Mouse (Mus musculus) forebrain, embryonic 14.5 days (tissue): ENCODE results near the gene Hyal1. TPM values are rescaled to one million over a fixed set of nuclear protein-coding genes. Genes with fewer than 3 reads are reported as not detected.

Source experiments
- ATAC-seq: fragments of 200-750 bp; cut with Nextera tagmentation; 2 replicates; pipeline ENCODE4 v1.8.0; 2017; ENCODE audit warnings: mild to moderate bottlenecking, moderate library complexity
- DNase-seq: peaks from one replicate; pipeline ENCODE4 v3.0.0-alpha.2; 2015; ENCODE audit warnings: low spot score
- H3K27ac ChIP-seq: fragments of 300-500 bp; sonication (generic); 2 replicates; pipeline ENCODE4 v1.5.1; 2014; ENCODE audit warnings: low read depth, mild to moderate bottlenecking, control low read depth, low read length, moderate library complexity
- H3K27me3 ChIP-seq: fragments of 300-500 bp; sonication (generic); replicated peaks from 2 replicates; pipeline ENCODE4 v1.6.1; 2014; ENCODE audit warnings: low read length, control low read depth, mixed read lengths; ENCODE audit not compliant: control insufficient read depth, insufficient read depth
- H3K36me3 ChIP-seq: fragments of 300-500 bp; sonication (generic); 2 replicates; pipeline ENCODE4 v1.6.1; 2014; ENCODE audit warnings: low read length, control low read depth; ENCODE audit not compliant: control insufficient read depth, insufficient read depth
- H3K4me1 ChIP-seq: fragments of 300-500 bp; sonication (generic); 2 replicates; pipeline ENCODE4 v1.6.1; 2014; ENCODE audit warnings: antibody characterized with exemption, low read length, control low read depth; ENCODE audit not compliant: control insufficient read depth, insufficient read depth
- H3K4me2 ChIP-seq: fragments of 300-500 bp; sonication (generic); 2 replicates; pipeline ENCODE4 v1.6.1; 2014; ENCODE audit warnings: mild to moderate bottlenecking, control low read depth, low read length
- H3K4me3 ChIP-seq: fragments of 300-500 bp; sonication (generic); 2 replicates; pipeline ENCODE4 v1.5.1; 2014; ENCODE audit warnings: low read depth, low read length, control low read depth
- H3K9ac ChIP-seq: fragments of 300-500 bp; sonication (generic); 2 replicates; pipeline ENCODE4 v1.6.1; 2014; ENCODE audit warnings: mild to moderate bottlenecking, low read length, control low read depth, moderate library complexity
- H3K9me3 ChIP-seq: fragments of 300-500 bp; sonication (generic); replicated peaks from 2 replicates; pipeline ENCODE4 v1.6.1; 2016; ENCODE audit warnings: low read length, control low read depth, mixed read lengths; ENCODE audit not compliant: control insufficient read depth
- WGBS: fragments of 180-500 bp; shearing (Covaris S2); extraction: QIAGEN DNeasy Blood & Tissue Kit; methylation state at CpG from one replicate; pipeline ENCODE4 v1.1.7; 2014; 5-methylcytosine and 5-hydroxymethylcytosine counted together
- polyA plus RNA-seq: library from polyadenylated mRNA; unstranded; fragments of >200 nt; fragmentation: Nextera tagmentation; extraction: Ambion mirVana; gene quantifications from 2 replicates; pipeline ENCODE4 v1.2.1, GENCODE M21; 2014

Hyal1 gene
- polyA plus RNA-seq, 1 experiment from 2014 or later: 2.6 TPM

DNA sequence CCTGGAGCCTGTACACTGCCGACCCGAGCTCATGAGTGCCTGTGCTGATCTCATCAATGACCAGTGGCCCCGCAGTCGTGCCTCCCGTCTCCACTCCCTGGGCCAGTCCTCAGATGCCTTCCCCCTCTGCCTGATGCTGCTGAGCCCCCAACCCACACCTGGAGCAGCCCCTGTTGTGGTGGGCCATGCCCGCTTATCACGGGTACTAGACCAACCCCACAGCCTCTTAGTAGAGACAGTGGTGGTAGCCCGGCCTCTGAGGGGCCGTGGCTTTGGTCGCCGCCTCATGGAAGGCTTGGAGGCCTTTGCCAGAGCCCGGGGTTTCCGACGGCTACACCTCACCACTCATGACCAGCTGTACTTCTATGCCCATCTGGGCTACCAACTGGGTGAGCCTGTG lies 6.4 kb downstream of the Hyal1 start:
- DNase-seq (no peak), ATAC-seq (no peak)
- Histone ChIP-seq H3K27ac (no peak overlapping the region), H3K27me3 (no peaks in the 10 kb centered on the region), H3K9ac (no peak overlapping the region), H3K9me3 (no peaks in the 10 kb centered on the region), H3K4me2 (no peak overlapping the region), H3K36me3 (peaks cover 11% of the 10 kb centered on the region; the same call in 1 of the 2 replicates), H3K4me3 (no peak overlapping the region), H3K4me1 (peaks cover 15% of the 10 kb centered on the region)
- WGBS: 90% methylated on average over 14 of the region's 14 CpGs

- Histone ChIP-seq H3K27ac (no peak overlapping the region), H3K4me3 (no peak overlapping the region), H3K36me3 (peaks cover 27% of the 10 kb centered on the region), H3K9ac (no peak overlapping the region), H3K4me1 (peaks cover 6% of the 10 kb centered on the region), H3K4me2 (no peak overlapping the region), H3K27me3 (no peaks in the 10 kb centered on the region), H3K9me3 (no peaks in the 10 kb centered on the region)
- ATAC-seq (no peak), DNase-seq (no peak)
- WGBS: 95% methylated on average over 5 of the region's 5 CpGs
Measured at GRCm38 (mm10) chr9:107586504-107586903, 9.8 kb downstream of the Hyal1 start.

GRCm38 (mm10) chr9:107586974-107587832 lies 10.5 kb downstream of the Hyal1 start, which contains the start of gene Ifrd2:
TSS of gene Ifrd2 (plus strand) at chr9:107587642.
- H3K4me3 ChIP-seq: peak within 1 kb of the TSS; percentile 68
- H3K4me1 ChIP-seq: peaks cover 6% of the 10 kb centered on the region
- ATAC-seq (peak; percentile 100), DNase-seq (peak; percentile 100)
- H3K9me3 ChIP-seq: no peaks in the 10 kb centered on the region
- peak within 1 kb of the TSS; percentile 69 for H3K9ac ChIP-seq
- peaks cover 34% of the 10 kb centered on the region for H3K36me3 ChIP-seq
- H3K27ac ChIP-seq: peak within 1 kb of the TSS; percentile 11; the same call in 1 of the 2 replicates
- peak within 1 kb of the TSS; percentile 89 for H3K4me2 ChIP-seq
- H3K27me3 ChIP-seq: no peaks in the 10 kb centered on the region
- WGBS: 14% methylated on average over 46 of the region's 46 CpGs

DNA sequence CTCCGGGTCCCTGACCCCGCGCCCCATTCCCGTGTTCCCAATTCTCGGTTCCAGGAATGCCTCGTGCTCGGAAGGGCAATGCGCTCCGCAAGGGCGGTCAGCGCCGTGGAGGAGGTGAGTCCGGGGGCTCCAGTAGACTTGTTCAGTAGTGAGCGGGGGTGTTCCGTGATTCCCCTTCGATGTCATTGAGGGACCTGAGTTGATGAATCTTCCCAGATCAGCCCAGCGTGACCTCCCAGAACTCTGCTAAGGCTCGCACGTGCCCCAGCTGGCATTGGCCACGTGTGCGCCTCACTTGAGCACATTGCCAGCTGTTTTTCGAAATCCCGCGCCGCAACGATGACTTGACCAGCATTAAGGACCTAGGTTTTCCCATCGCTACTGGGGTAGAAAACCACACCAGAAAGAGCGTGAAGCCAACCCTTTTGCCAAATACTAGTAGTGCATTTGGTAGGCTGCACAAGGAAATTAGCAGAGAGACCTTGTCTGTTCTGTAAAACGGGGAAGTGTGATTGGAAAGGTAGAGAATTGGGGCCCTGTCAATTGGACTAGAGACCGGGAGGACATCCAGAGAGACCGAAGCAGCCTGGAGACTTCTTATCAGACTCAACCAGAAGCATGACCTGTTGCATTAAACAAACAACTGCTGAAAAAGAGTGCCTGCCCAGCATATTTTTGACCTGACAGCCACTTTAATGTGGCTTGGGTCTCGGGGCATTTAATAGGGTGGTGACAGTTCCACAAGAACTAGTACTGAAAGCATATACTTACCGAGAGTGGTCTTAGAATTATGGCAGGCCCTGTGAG lies 11.3 kb downstream of the Hyal1 start:
- H3K4me2 ChIP-seq: peak overlapping the region; percentile 89
- ATAC-seq (no peak; the same call in 1 of the 2 replicates), DNase-seq (peak; percentile 45)
- no peaks in the 10 kb centered on the region for H3K9me3 ChIP-seq
- H3K27ac ChIP-seq: no peak overlapping the region
- H3K36me3 ChIP-seq: peaks cover 36% of the 10 kb centered on the region
- peak overlapping the region; percentile 68 for H3K4me3 ChIP-seq
- H3K27me3 ChIP-seq: no peaks in the 10 kb centered on the region
- H3K9ac ChIP-seq: peak overlapping the region; percentile 69
- peaks cover 6% of the 10 kb centered on the region for H3K4me1 ChIP-seq
- 5% methylated on average over 33 of the region's 33 CpGs for WGBS

DNA sequence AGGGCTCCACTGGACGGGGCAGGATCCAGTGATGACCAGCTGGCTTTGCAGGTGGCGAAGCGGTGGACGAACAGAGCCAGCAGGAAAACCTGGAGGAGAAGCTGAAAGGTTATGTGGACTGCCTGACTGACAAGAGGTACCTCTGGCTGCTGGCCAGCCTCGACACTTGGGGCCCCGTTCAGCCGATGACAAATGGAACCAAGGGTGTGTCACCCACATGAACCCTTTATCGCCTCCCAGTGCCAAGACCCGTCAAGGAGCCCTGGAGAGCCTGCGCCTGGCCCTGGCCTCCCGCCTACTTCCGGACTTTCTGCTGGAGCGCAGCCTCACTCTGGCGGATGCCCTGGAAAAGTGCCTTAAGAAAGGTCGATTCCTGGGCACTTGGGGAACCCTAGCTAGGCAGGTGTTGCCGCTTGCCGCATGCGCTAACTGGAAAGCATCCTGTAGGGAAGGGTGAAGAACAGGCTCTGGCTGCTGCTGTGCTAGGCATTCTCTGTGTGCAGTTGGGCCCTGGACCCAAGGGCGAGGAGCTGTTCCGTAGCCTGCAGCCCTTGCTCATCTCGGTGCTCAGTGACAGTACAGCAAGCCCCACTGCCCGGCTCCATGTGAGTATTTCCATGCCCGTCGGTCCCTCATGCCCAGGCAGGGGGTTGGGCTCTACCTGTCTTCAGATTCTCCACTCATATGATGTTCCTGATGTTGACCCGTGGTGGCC lies 13.5 kb downstream of the Hyal1 start:
- Histone ChIP-seq H3K36me3 (peaks cover 45% of the 10 kb centered on the region), H3K4me2 (no peak overlapping the region), H3K27me3 (no peaks in the 10 kb centered on the region), H3K9ac (no peak overlapping the region), H3K9me3 (no peaks in the 10 kb centered on the region), H3K4me3 (no peak overlapping the region), H3K27ac (no peak overlapping the region), H3K4me1 (peaks cover 6% of the 10 kb centered on the region)
- WGBS: 92% methylated on average over 25 of the region's 25 CpGs
- DNase-seq (no peak), ATAC-seq (no peak)

- no peaks in the 10 kb centered on the region for H3K27me3 ChIP-seq
- H3K4me3 ChIP-seq: no peak overlapping the region
- H3K9me3 ChIP-seq: no peaks in the 10 kb centered on the region
- H3K9ac ChIP-seq: no peak overlapping the region
- H3K27ac ChIP-seq: no peak overlapping the region
- DNase-seq: no peak
- no peak for ATAC-seq
- no peak overlapping the region for H3K4me2 ChIP-seq
- peaks cover 45% of the 10 kb centered on the region for H3K36me3 ChIP-seq
- peaks cover 6% of the 10 kb centered on the region for H3K4me1 ChIP-seq
- WGBS: 90% methylated on average over 6 of the region's 6 CpGs
Measured at GRCm38 (mm10) chr9:107590773-107591060, 14.0 kb downstream of the Hyal1 start.

GRCm38 (mm10) chr9:107593101-107593976 lies 16.6 kb downstream of the Hyal1 start:
- 0 out of 2 replicates have a peak overlapping the region, but pooled peaks have one; percentile 30 for H3K27ac ChIP-seq
- H3K36me3 ChIP-seq: peaks cover 45% of the 10 kb centered on the region
- H3K4me1 ChIP-seq: peaks cover 3% of the 10 kb centered on the region
- no peak overlapping the region for H3K4me3 ChIP-seq
- WGBS: 82% methylated on average over 11 of the region's 11 CpGs
- no peak overlapping the region for H3K9ac ChIP-seq
- no peak overlapping the region for H3K4me2 ChIP-seq
- DNase-seq: peak; percentile 25
- H3K27me3 ChIP-seq: no peaks in the 10 kb centered on the region
- H3K9me3 ChIP-seq: no peaks in the 10 kb centered on the region
- ATAC-seq: no peak
